Mouse (Mus musculus): Measurements from ENCODE around the gene Rfx8. TPM values are rescaled to one million over a fixed set of nuclear protein-coding genes. Genes with fewer than 3 reads are reported as not detected.

Gene Rfx8
- polyA plus RNA-seq, 1 experiment from 2014 or later = not detected

GRCm38 (mm10) chr1:39702216-39703046 is 18.4 kb downstream of the Rfx8 start:
- no peak for ATAC-seq
- DNase-seq = no peak
- Histone ChIP-seq H3K9me3 (ENCODE audit: low read length) (no peaks in the 10 kb centered on the region), H3K4me1 (ENCODE audit: insufficient read depth) (peaks cover 2% of the 10 kb centered on the region; the same call in 1 of the 2 replicates), H3K27ac (ENCODE audit: low read depth) (no peak overlapping the region), H3K36me3 (replicated peaks; ENCODE audit: insufficient read depth, low read length) (no peaks in the 10 kb centered on the region), H3K9ac (replicated peaks) (no peak overlapping the region), H3K4me2 (ENCODE audit: low read depth, low read length) (no peak overlapping the region), H3K4me3 (ENCODE audit: low read depth, low read length) (no peak overlapping the region), H3K27me3 (ENCODE audit: insufficient read depth, low read length) (no peaks in the 10 kb centered on the region)
- 45% methylated on average over 18 of the region's 18 CpGs for WGBS (ENCODE audit: insufficient replicate concordance)
- no peak for TF ChIP-seq CTCF (IDR thresholded peaks at IDR 0.05; ENCODE audit: low read depth)
- TF ChIP-seq EP300 (IDR thresholded peaks at IDR 0.05; ENCODE audit: low read depth) = no peak

- Histone ChIP-seq H3K4me3 (ENCODE audit: low read depth, low read length) (no peak overlapping the region), H3K4me1 (ENCODE audit: insufficient read depth) (peaks cover 2% of the 10 kb centered on the region; the same call in 1 of the 2 replicates), H3K27ac (ENCODE audit: low read depth) (no peak overlapping the region), H3K4me2 (ENCODE audit: low read depth, low read length) (no peak overlapping the region), H3K9me3 (ENCODE audit: low read length) (no peaks in the 10 kb centered on the region), H3K27me3 (ENCODE audit: insufficient read depth, low read length) (no peaks in the 10 kb centered on the region), H3K36me3 (replicated peaks; ENCODE audit: insufficient read depth, low read length) (no peaks in the 10 kb centered on the region), H3K9ac (replicated peaks) (no peak overlapping the region)
- ATAC-seq (no peak), DNase-seq (no peak)
- 29% methylated on average over 9 of the region's 9 CpGs for WGBS (ENCODE audit: insufficient replicate concordance)
- TF ChIP-seq CTCF (IDR thresholded peaks at IDR 0.05; ENCODE audit: low read depth) = no peak
- TF ChIP-seq EP300 (IDR thresholded peaks at IDR 0.05; ENCODE audit: low read depth) = no peak
Measured at GRCm38 (mm10) chr1:39701274-39701602, 19.6 kb downstream of the Rfx8 start.

GRCm38 (mm10) chr1:39700599-39701273 is 20.1 kb downstream of the Rfx8 start:
- peaks cover 2% of the 10 kb centered on the region; the same call in 1 of the 2 replicates for H3K4me1 ChIP-seq (ENCODE audit: insufficient read depth)
- TF ChIP-seq CTCF (IDR thresholded peaks at IDR 0.05; ENCODE audit: low read depth) (no peak), EP300 (IDR thresholded peaks at IDR 0.05; ENCODE audit: low read depth) (no peak)
- ATAC-seq (no peak), DNase-seq (no peak)
- H3K36me3 ChIP-seq (replicated peaks; ENCODE audit: insufficient read depth, low read length) = no peaks in the 10 kb centered on the region
- no peak overlapping the region for H3K9ac ChIP-seq (replicated peaks)
- no peak overlapping the region for H3K27ac ChIP-seq (ENCODE audit: low read depth)
- H3K27me3 ChIP-seq (ENCODE audit: insufficient read depth, low read length) = no peaks in the 10 kb centered on the region
- no peak overlapping the region for H3K4me3 ChIP-seq (ENCODE audit: low read depth, low read length)
- no peaks in the 10 kb centered on the region for H3K9me3 ChIP-seq (ENCODE audit: low read length)
- WGBS (ENCODE audit: insufficient replicate concordance) = 59% methylated on average over 7 of the region's 7 CpGs
- H3K4me2 ChIP-seq (ENCODE audit: low read depth, low read length) = no peak overlapping the region

- no peak for TF ChIP-seq EP300 (IDR thresholded peaks at IDR 0.05; ENCODE audit: low read depth)
- no peaks in the 10 kb centered on the region for H3K9me3 ChIP-seq (ENCODE audit: low read length)
- H3K4me1 ChIP-seq (ENCODE audit: insufficient read depth) = peaks cover 9% of the 10 kb centered on the region
- H3K9ac ChIP-seq (replicated peaks) = no peak overlapping the region
- peak; percentile 47; the same call in 1 of the 2 replicates for ATAC-seq
- WGBS (ENCODE audit: insufficient replicate concordance) = 77% methylated on average over 6 of the region's 6 CpGs
- no peak overlapping the region for H3K4me3 ChIP-seq (ENCODE audit: low read depth, low read length)
- H3K27me3 ChIP-seq (ENCODE audit: insufficient read depth, low read length) = no peaks in the 10 kb centered on the region
- no peak for DNase-seq
- H3K36me3 ChIP-seq (replicated peaks; ENCODE audit: insufficient read depth, low read length) = no peaks in the 10 kb centered on the region
- H3K27ac ChIP-seq (ENCODE audit: low read depth) = no peak overlapping the region; the same call in 1 of the 2 replicates
- H3K4me2 ChIP-seq (ENCODE audit: low read depth, low read length) = no peak overlapping the region
Measured at GRCm38 (mm10) chr1:39698456-39698855, 22.3 kb downstream of the Rfx8 start.

- H3K9me3 ChIP-seq (ENCODE audit: low read length) = no peaks in the 10 kb centered on the region
- H3K27ac ChIP-seq (ENCODE audit: low read depth) = peak overlapping the region; percentile 35; the same call in 1 of the 2 replicates
- H3K9ac ChIP-seq (replicated peaks) = no peak overlapping the region
- TF ChIP-seq CTCF (IDR thresholded peaks at IDR 0.05; ENCODE audit: low read depth) = no peak
- no peak for TF ChIP-seq EP300 (IDR thresholded peaks at IDR 0.05; ENCODE audit: low read depth)
- DNase-seq = no peak
- WGBS (ENCODE audit: insufficient replicate concordance) = 35% methylated on average over 4 of the region's 4 CpGs
- no peaks in the 10 kb centered on the region for H3K36me3 ChIP-seq (replicated peaks; ENCODE audit: insufficient read depth, low read length)
- no peak overlapping the region for H3K4me2 ChIP-seq (ENCODE audit: low read depth, low read length)
- H3K4me3 ChIP-seq (ENCODE audit: low read depth, low read length) = no peak overlapping the region
- peaks cover 9% of the 10 kb centered on the region for H3K4me1 ChIP-seq (ENCODE audit: insufficient read depth)
- ATAC-seq = peak; percentile 62
- no peaks in the 10 kb centered on the region for H3K27me3 ChIP-seq (ENCODE audit: insufficient read depth, low read length)
Measured at GRCm38 (mm10) chr1:39695198-39695597, 25.6 kb downstream of the Rfx8 start.

GRCm38 (mm10) chr1:39694756-39695155 is 26.0 kb downstream of the Rfx8 start:
- Histone ChIP-seq H3K27me3 (ENCODE audit: insufficient read depth, low read length) (no peaks in the 10 kb centered on the region), H3K27ac (ENCODE audit: low read depth) (no peak overlapping the region), H3K4me1 (ENCODE audit: insufficient read depth) (peaks cover 7% of the 10 kb centered on the region), H3K9me3 (ENCODE audit: low read length) (no peaks in the 10 kb centered on the region), H3K9ac (replicated peaks) (no peak overlapping the region), H3K36me3 (replicated peaks; ENCODE audit: insufficient read depth, low read length) (no peaks in the 10 kb centered on the region), H3K4me2 (ENCODE audit: low read depth, low read length) (no peak overlapping the region), H3K4me3 (ENCODE audit: low read depth, low read length) (no peak overlapping the region)
- no peak for ATAC-seq
- WGBS (ENCODE audit: insufficient replicate concordance) = 57% methylated on average over 7 of the region's 7 CpGs
- TF ChIP-seq CTCF (IDR thresholded peaks at IDR 0.05; ENCODE audit: low read depth) (no peak), EP300 (IDR thresholded peaks at IDR 0.05; ENCODE audit: low read depth) (no peak)
- DNase-seq = no peak
